Mouse (Mus musculus) kidney, adult 2 months (tissue): Measurements from ENCODE around the gene Bik.

Experiments
- CTCF ChIP-seq: fragments of 200-500 bp; conservative IDR thresholded peaks from 2 replicates; pipeline ENCODE4 v1.5.1; 2011; ENCODE audit warnings: low read depth, mild to moderate bottlenecking, control low read depth, low read length, moderate library complexity, mixed read lengths; ENCODE audit not compliant: insufficient read depth, insufficient read length
- POLR2A ChIP-seq: fragments of 200-500 bp; IDR thresholded peaks from one replicate; pipeline ENCODE4 v1.6.1; 2011; ENCODE audit warnings: low read depth, low read length, control low read depth

DNA sequence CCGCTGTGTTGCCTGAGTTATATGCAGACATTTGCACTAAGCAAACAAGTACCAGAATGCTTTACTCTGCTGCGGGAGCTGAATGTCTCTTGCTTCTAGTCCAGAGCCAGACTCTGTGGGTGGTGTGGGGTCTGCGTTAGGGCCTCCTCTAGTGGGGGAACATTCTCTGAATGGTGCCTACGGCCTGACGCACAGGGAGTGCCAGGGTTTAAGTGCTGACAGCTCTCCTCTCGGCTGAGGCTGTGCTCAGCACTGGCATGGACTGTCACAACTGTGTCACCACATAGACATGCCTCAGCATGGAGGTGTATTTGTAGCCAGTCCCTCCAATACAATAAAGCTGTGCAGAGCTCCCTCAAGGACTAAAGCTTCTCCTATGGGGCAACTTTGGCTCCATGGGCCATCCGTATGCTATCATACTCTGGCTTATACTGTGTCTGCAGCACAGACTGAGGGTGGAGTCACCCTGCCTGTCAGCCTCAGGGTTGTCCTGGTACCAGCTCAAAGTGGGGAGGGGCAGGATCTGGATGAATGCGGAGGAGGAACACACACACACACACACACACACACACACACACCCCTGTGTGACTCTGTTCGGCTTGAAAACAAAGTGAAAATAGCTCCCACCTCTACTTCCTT is 39.1 kb upstream of the Bik start:
- TF ChIP-seq POLR2A (no peak), CTCF (no peak)
